Mouse (Mus musculus) c-Kit-positive CD71-negative TER-119-negative erythroid progenitor cells, embryonic 14.5 days (primary cell): ENCODE results near the gene Fbxo46.
"Not testable (repeated sequence)": the region's sequence is repeated elsewhere in the genome, so short reads cannot be mapped to it uniquely, and the experiment has no call there.

ENCODE experiments used
- DNase-seq: peaks from one replicate; pipeline ENCODE4 v3.0.0-alpha.2; 2013; ENCODE audit warnings: low read depth

Fbxo46 gene

GRCm38 (mm10) chr7:19119631-19120429 lies at the start of gene Fbxo46:
TSS of gene Fbxo46 (plus strand) at chr7:19119859.
- peak; percentile 97 for DNase-seq

DNA sequence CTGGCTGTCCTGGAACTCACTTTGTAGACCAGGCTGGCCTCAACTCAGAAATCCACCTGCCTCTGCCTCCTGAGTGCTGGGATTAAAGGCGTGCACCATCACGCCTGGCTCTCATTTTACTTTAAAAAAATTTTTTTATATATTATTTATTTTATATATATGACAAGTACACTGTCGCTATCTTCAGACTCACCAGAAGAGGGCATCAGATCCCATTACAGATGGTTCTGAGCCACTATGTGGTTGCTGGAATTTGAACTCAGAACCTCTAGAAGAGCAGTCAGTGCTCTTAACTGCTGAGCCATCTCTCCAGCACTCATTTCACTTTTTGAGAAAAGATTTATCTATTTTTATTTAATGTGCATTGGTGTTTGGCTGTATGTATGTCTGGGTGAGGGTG lies 48.6 kb upstream of the Fbxo46 start:
- DNase-seq, result not testable (repeated sequence)

DNA sequence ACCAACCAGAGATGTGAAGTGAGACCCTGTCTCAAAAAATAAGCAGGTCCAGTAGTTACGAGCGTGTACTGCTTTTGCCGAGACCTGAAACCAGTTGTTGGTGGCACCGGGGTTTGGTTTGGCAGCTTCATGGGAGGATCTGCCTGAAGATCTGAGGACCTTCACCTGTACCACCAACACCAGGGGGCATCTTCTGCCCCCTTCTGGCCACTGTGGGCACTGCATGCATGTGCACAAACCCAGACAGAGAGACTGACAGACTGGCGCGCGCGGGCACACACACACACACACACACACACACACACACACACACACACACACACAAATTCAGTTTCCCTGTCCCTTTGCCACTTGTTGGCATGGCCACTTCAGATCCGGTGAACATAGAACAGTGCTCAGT lies 46.2 kb upstream of the Fbxo46 start:
- no peak for DNase-seq

DNA sequence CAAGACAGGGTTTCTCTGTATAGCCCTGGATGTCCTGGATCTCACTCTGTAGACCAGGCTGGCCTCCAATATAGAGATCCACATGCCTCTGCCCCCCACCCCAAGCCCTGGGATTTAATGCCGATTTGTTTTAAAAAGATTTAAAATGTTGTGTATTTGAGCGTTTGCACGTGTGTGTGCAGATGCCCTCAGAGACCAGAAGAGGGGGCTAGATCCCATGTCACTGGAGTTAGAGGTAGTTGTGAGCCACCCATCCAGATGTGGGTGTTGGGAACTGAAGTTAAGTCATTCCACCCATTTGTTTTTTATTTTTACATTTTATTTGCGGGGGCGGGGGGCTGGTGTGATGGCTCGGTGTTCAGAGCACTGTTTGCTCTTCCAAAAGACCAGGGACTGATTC lies 45.2 kb upstream of the Fbxo46 start:
- DNase-seq, result no peak

- no peak for DNase-seq
These were observed 44.4 kb upstream of the Fbxo46 start for GRCm38 (mm10) chr7:19075231-19075630.

DNA sequence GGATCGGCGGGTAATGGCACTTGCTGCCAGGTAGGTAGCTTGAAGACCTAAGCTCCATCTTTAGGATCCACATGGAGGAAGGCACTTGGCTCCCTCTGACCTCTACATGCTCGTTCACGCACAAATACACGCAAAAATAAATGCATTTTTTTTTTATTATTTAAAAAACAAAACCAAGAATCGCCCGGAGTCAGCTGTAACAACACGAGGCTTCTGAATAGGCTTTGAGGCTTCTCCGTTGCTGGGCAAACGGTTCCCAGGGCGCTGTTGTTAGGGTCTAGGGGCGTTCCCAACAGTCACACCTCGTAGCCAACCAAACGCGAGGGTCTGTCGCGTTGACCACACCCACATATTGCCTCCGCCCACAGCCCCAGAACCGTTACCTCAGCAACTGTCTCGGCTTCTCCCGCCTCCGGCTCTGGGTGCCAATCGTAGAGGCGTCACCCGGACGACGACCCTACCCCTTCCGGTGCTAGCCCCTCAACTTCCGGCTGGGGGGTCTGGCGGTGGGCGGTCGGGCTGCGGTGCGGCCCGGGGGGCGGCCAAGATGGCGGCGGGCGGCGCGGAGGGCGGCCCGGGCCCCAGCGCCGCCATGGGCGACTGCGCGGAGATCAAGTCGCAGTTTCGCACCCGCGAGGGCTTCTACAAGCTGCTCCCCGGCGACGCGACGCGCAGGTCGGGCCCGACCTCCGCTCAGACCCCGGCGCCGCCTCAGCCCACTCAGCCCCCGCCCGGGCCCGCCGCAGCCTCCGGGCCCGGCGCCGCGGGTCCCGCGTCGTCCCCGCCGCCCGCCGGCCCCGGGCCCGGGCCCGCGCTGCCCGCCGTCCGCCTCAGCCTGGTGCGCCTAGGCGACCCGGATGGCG lies 43.7 kb upstream of the Fbxo46 start, which contains the start of gene Dmwd:
Gene Dmwd (plus strand): TSS at position 505 of the 863 bp plus-strand sequence.
- DNase-seq, result peak; percentile 92

DNA sequence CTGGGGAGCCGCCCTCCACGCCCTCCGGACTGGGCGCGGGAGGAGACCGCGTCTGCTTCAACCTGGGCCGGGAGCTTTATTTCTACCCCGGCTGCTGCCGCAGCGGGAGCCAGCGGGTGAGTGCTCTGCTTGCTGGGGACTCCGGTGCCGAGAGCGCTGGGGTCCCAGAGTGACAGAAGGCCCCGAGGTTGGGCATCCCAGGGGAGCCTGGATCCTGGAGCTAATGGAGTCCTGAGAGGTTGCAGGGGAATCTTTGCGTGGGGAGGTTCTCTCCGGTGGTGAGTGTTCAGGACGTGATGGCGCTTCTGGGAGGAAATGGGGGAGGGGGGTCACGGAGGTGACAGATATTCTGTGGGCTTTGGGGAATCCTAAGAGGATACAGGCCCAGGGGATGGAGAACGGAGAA lies 43.1 kb upstream of the Fbxo46 start:
- DNase-seq, result no peak

- DNase-seq, result peak; percentile 70
These were observed 41.9 kb upstream of the Fbxo46 start for GRCm38 (mm10) chr7:19077761-19078160.

- DNase-seq, result no peak
These were observed 40.9 kb upstream of the Fbxo46 start for GRCm38 (mm10) chr7:19078732-19079131.

DNA sequence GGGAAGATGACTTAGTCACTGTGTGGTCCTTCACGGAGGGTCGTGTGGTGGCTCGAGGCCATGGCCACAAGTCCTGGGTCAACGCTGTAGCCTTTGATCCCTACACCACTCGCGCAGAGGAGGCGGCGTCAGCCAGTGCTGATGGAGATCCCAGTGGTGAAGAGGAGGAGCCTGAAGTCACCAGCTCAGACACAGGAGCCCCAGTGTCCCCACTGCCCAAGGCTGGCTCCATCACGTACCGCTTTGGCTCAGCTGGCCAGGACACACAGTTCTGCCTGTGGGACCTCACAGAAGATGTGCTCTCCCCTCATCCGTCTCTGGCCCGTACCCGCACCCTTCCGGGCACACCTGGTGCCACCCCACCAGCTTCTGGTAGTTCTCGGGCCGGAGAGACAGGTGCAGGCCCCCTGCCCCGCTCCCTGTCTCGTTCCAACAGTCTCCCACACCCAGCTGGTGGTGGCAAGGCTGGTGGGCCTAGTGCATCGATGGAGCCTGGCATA lies 39.2 kb upstream of the Fbxo46 start:
- DNase-seq, result no peak

DNA sequence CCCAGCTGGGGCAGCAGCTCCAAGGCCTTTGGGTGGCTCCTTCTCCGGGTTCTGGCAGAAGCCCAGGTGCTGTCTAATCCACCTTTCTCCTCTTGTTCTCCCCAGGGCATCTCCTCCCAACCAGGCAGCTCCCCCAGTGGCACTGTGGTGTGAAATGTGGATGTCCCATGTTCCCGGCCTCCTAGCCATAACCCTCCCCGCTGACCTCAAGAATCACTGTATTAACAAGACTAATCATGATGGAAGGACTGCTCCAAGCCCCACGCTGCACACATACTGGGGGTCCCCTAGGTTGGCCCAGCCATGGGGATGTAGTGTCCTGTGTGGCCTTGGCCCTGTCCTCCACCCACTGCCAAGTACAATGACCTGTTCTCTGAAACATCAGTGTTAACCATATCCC lies 37.5 kb upstream of the Fbxo46 start:
- DNase-seq, result no peak

DNA sequence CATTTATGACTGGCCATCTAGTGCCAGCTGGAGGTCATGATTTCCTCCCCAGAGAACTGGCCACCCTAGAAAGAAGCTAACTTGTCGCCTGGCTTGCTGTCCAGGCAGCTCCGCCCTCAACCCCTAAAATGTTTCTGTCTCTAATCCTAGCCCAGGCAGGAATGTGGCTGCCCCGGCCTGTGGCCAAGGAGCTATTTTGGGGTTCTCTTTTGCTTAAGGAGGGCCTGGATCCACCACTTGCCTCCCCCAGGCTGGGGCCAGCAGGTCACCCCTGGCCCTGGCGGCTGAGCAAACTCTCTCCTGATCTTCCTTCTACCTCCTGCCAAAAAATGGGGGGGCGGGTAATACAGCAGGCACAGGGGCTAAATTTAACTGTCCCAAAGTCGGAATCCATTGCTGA lies 36.6 kb upstream of the Fbxo46 start:
- DNase-seq, result no peak

- no peak for DNase-seq
These were observed 36.0 kb upstream of the Fbxo46 start, which contains the start of gene Dmpk for GRCm38 (mm10) chr7:19083701-19084100. TSS of gene Dmpk (plus strand) at chr7:19083849.

DNA sequence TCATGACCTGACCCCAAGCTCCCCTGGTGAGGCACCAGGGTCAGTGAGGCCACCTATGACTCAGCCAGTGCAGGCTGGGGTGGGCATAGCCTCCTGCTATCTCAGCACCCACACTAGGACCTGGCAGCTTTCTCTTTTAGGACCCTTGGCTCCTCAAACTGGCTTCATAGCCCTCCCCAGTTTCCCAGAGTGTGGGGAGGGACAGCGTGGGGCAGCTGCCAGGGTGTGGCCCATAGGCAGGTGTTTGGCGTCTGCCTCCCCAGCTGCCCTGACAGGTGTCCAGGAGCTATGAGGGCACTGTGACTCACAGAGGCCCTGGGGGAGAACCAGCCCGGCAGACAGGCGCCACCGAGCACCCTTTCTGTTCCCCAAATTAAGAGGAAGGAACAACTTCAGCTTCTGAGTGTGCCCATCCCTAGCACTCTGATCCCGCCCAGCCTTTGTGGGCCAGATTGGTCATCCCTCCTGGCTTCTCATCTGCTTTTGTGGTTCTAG lies 35.3 kb upstream of the Fbxo46 start:
- DNase-seq, result no peak

- DNase-seq, result no peak
These were observed 34.7 kb upstream of the Fbxo46 start for GRCm38 (mm10) chr7:19084921-19085473.

DNA sequence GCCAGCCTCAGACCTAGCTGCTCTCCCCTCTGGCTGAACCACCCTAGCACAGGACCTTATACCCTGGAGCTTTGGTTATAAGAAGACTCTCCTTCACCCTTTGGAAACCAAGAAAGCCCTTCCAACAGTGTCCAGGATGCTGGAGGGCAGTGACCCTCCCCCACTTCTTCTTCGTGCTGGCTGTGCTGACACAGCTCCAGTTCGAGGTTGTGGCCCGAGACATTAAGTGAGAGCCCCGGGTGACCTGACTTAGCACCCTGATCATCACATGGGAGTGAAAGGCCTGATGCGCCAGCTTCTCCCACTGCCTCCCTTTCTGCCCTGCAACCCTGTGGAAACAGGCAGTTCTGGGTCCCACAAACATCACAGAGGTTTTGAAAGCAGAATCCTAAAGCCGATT lies 34.2 kb upstream of the Fbxo46 start:
- no peak for DNase-seq

DNA sequence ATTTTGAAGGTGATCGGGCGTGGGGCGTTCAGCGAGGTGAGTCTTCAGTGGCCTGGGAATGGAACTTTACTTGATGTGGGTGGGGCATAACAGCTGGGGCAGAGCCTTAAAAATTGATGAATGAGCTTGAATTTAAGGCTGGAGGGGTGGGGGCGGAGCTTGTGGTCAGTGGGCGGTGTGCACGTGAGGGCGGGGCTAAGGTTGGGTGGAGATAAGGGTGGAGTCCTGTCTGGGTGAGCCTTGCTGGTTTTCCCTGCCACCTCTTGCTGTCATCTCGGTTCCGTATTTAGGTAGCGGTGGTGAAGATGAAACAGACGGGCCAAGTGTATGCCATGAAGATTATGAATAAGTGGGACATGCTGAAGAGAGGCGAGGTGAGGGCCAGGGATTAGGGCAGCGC lies 33.6 kb upstream of the Fbxo46 start:
- no peak for DNase-seq

- DNase-seq, result no peak
These were observed 32.9 kb upstream of the Fbxo46 start for GRCm38 (mm10) chr7:19086760-19087159.

DNA sequence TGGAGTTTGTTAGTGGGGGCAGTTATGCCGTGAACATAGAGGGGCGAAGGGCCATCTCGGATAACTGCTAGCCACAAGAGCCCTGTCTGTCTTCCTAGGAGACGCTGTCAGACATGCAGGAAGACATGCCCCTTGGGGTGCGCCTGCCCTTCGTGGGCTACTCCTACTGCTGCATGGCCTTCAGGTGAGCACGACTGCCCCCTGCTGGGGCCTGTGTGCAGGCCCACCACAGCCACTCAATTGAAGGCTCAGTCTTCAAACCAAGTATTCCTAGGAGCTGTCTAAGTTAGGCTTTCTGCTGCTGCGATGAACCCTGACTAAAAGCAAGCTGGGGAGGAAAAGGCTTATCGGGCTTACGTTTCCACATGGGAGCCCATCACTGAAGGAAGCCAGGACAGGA lies 30.8 kb upstream of the Fbxo46 start:
- peak; percentile 72 for DNase-seq

GRCm38 (mm10) chr7:19091913-19092312 lies 27.7 kb upstream of the Fbxo46 start:
- no peak for DNase-seq

DNA sequence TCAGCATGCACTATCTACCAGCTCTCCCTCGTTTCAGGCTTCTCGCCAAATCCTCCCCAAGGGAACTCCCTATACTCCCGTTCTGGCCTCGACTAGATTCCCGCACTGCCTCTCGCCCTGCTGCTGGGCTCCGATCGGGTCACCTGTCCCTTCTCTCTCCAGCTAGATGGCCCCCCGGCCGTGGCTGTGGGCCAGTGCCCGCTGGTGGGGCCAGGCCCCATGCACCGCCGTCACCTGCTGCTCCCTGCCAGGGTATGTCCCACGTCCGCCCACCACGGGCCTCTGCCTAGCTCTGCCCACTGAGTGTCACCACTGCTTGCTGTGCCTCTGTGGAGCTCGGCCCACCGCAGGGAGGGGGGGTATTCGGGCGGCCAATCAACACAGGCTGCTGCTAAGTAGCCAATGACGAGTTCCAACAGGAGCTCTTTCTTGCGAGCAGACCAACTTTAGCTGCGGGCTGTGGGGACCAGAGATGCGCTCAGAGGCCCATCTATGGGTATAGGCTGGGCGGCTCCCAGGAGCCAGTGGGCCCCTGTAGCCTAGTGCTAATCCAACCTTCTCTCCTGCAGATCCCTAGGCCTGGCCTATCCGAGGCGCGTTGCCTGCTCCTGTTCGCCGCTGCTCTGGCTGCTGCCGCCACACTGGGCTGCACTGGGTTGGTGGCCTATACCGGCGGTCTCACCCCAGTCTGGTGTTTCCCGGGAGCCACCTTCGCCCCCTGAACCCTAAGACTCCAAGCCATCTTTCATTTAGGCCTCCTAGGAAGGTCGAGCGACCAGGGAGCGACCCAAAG lies 27.1 kb upstream of the Fbxo46 start:
- DNase-seq, result no peak

- peak; percentile 79 for DNase-seq
These were observed 26.5 kb upstream of the Fbxo46 start for GRCm38 (mm10) chr7:19093174-19093521.
